Mouse (Mus musculus): ENCODE data around the gene Il2ra. TPM values are rescaled to one million over a fixed set of nuclear protein-coding genes. Genes with fewer than 3 reads are reported as not detected.
"Not testable (repeated sequence)": the region's sequence is repeated elsewhere in the genome, so short reads cannot be mapped to it uniquely, and the experiment has no call there.

Gene Il2ra
- total RNA-seq, 2 experiments from 2014 or later: 0.35 to 0.46 TPM

DNA sequence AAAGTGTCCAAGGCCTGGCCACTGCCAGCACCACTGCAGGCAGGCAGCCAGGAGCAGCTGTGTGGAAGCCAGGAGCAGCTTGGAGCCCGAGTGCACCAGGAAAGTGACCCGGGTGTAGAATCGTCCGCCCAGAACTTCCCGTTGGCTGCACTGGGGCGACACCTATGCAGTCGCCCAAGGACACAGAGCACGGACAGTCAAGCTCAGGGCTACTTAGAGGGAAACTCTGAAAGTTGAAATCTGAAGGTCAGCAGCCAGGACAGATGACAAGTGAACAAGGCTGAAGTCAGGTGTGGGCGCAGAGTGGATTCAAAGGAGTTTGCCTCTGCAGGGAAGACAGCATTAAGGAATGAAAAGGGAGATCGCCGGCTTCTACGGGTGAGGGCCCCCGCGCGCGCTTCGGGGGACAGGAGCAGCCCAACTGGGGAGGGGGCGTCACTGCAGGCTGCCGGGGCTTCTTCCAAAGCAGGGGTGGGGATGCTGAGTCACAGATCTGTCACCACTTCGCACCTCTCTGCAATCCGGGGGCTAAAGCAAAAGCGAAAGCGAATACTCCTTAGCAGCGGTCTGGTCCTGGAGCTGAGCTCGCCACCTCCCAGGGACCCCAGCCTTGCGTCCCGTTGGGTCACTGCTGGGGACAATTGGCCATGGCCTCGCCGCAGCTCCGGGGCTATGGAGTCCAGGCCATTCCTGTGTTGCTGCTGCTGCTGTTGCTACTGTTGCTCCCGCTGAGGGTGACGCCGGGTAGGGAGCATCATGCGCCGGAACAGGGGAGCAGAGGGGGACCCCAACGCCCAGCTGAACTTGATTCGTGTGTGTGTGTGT, 62.8 kb downstream of the Il2ra start, which contains the start of gene Il15ra:
TSS of gene Il15ra (plus strand) at position 90 of the 825 bp plus-strand sequence.
- DNase-seq: peak; percentile 89

DNA sequence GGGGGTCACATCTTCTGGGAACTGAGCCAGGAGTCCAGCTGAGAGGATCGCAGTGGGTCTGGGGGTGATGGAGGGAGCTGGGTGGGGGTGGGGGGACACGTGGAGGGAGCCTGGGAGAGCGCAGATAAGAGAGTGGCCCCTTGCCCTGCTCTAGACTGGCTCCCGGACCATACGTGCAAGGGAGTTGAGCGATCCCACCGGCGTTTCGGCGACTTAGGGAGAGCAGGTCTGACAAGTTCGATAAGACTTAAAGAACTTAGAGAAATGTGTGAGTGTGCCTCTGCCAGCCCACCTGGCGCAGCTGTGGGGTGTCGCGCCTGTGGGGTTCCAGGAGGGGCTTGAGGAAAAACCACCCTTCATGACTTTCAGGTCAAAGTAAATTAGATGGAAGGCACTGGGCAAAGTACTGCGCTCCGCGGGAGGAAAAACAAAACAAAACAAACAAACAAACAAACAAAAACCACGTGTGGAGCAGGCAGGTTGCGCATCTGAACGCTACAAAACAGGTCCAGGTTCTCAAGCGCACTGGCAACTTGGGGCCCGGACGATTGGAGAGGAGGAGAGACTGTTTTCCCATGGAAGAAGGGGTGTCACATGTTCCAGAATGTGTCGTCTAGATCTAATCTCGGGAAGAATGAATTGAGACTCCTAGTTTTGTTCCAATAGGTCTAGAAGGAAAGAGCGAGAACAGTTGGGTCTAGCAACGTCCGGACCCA, 63.6 kb downstream of the Il2ra start:
- DNase-seq: no peak

DNA sequence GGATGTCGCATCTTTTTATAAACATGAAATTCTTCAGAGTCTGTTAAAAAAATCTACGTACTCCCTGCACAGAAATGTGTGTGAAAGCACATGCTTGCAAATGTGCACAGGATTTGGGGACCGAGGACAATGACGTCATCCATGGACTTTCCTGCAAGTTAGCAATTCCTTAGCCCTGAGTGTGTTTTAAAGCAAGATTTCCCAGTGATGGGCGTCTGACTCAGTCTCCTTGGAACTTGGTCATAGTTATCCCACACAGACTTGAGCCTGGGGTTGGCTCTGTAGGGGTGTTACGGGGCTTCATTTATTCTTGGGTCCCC, 64.1 kb downstream of the Il2ra start:
- no peak for DNase-seq

DNA sequence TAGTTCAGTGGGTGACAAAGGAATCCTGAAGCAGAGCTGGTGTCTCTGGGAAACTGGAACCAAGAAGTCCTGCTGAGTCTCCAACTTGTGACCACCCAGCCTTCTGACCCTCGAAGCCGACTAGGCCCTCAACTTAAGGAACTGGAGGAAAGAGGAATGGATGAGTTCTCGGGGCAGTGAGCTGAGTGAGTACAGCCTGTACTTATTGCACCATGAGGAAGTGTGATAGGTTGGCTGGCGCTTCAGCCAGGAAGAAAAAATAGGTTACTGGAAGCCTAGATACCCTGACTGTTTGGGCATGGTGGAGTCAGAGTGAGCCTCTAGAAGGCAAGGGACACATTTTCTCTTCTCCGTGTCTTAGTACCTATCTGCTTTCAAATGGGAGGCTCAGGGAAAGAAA, 65.9 kb downstream of the Il2ra start:
- peak; percentile 28 for DNase-seq

DNA sequence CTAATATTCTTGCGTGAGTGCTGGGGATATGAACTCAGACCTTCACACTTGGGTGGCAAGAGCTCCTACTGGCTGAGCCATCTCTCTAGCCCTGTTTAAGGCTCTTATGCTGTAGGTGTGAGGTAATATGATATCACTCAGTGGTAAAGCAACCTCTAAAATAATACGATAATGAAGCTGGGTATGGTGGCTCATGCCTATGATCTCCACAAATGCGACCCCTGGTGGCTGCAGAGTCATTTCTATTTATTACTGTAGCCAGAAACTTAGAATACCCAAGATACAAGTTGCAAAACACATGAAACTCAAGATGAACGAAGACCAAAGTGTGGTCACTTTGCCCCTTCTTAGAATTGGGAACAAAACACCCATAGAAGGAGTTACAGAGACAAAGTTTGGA, 67.5 kb downstream of the Il2ra start:
- not testable (repeated sequence) for DNase-seq

DNA sequence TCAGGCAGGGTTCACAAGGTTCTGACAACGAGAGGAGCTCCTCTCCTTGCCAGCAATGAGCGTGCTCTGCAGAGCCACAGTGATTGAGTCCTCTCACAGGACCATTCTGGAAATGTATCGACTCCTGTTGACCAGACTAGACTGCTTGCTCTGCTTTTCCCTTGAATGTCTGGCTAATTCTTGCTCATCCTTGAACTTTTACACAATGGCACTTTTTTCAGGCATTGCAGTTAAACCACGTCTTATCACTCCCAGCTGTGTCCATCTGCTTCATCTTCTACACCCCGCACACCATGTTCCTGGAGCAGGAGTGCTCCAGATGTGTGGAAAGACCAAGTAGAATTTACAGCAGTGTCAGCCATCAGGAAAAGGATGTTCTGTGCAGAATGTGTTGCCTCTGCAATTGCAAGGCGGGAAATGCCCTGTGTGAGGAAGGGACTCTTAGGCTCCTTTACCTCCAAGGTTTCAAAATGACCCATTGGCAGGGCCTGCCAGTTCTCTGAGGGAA, 69.9 kb downstream of the Il2ra start:
- no peak for DNase-seq

DNA sequence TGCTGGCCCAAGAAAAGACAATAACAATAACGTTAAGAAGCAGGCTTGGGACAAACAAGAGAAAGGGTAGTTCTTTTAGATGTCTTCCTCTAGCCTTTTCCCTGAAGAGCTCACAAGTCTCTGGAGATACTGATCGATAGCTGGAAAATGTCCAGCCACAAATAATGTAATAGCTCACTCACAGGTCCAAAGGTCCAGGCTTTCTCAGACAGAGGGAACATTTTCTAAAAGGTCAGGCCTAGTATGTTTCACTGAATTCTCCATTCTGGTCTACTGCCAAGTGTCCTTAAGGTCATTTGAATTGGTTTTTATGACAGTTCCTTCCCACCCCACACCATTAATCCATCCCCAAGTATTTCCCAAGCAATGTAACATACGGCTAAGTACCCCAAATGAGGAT, 70.4 kb downstream of the Il2ra start:
- DNase-seq: no peak

DNA sequence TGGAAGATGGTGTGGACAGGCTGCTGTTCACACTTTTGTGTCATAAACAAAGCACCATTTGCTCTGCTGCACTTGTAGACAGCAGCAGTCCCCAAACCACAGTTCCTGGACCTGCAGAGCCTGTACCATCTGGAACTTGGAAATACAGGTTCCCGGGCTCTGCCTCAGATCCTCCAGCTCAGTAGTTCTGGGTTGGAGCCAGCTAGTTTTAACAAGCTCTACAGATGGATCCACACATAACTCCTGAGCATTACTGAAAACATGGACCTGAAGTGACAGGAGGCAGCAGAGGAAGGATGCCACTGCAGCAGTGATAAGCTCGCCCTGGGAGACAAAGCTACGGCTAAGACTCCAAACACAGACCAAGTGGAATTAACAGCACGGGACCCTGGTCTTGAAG, 71.9 kb downstream of the Il2ra start:
- DNase-seq: no peak

DNA sequence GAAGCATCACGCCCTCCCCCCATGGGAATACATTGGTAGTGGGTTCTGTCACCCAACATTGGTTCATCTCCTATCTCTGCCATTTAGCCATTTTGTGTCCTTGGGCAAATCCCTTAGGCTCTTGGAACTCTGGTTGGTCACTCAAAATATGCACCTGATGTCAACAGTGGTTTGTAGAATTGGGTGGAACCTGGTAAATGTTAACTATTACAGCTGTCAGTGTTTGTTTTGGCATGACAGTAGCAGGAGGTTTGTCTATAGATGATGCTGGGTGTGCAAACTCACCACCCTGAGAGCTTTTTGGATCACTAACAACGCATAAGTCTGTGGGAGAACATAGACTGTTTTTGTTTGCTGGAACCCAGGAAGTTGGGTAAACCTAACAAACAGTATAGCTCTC, 76.0 kb downstream of the Il2ra start:
- no peak for DNase-seq

DNA sequence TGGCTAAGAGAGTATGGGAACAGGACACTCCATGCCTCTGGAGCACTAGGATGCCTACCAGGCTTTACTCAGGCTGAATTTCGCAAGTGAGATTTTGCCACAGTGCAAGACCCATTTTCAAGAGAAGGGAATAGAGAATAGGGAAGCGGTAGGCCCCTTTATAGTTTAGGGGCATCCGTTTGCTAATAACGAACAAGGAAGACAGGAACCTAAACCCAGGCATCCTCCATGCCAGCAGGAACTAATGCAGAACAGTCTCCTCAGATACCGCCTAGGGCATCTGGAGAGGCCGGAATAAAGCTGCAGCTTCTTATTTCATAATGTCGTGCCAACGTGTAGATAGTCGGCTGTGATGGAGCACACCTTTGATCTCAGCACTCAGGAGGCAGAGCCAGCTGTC, 80.0 kb downstream of the Il2ra start:
- no peak for DNase-seq

DNA sequence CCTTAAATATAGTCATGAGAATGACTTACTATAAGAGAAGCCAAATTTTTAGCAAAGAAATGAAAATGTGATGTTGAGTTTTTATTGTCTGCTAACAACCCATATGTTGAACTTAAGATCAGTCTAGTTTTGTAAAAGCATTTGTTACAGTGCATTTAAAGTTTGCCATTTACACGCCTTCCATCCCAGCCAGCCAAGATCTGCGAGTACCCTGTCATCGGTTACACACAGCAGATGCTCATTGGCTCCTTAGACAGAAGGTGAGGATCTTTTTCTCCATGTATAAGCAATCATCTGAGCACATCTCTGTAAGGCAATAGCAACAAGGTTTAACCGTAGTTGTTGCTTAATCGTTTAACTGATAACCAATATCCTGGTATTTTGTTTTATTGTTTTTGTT, 85.0 kb downstream of the Il2ra start:
- DNase-seq: no peak

DNA sequence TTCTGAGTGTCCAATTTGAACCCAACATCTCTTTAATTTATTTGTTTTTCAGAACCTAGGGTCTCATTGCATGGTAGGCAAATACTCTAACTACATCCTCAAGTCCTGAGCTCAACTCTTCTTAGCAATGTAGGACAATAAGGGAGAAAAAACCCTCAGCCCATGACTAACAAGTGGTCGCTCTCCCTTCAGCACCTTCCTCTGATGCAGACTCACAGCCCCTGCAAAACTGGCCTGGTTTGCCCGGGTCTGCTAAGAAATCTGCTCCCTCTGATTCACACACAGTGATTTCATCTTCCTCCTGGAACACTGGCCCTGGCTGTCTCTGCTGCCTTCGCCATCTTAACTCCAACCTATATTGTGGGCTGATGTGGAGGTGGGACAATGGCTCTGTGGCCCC, 86.5 kb downstream of the Il2ra start:
- DNase-seq: no peak

DNA sequence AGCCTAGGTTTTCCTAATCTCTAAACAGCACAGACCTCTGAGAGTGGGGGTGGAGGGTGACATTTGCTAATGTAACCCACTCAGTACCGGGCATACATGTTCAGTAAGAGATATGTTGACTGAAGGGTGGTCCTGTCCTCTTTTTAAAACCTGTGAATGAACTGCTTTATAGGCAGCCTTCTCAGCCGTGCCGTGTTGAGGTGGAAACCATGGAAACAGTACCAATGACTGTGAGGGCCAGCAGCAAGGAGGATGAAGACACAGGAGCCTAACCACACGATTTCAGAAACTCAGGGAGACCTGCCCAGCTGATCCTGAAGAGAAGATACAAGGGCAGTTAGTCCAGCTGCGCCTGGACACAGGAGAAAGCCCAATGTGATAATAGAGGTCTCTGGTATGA, 90.4 kb downstream of the Il2ra start:
- no peak for DNase-seq

DNA sequence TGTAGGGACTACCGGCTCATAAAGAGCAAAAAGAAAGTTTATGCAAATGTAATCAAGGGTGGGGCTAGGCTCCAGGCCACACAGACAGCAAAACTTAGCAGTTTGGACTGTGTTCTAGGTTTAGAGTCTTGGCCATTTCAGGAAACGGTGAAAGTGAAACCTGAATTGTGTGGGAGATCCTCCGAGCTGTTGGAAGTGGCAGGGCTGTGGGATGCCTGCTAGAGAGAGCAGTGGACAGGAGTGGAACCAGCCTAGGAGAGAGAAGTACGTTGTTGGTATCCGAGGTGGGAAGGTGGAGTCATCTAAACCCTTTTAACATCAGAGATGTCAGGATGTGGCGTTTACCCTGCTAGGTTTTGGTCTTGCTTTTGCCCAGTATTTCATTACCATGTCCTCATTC, 93.2 kb downstream of the Il2ra start:
- no peak for DNase-seq

DNA sequence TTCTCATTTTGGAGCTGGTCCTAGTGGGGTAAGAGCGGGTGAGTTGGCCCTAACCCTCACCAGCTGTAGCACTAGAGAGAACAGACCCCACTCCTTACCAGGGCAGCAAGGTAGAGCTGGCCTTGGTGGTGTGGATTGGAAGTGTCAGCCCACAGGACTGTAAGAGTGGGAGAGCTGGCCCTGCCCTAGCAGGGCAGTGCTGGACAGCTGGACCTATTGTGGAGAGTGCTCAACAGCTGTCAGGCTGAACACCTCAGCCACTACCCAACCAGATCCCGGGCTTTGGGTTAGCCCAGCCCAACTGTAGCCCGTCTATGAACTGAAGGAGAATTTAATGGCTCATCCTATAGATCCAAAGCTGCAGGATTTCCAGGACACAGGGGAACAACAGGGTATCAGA, 96.2 kb downstream of the Il2ra start:
- DNase-seq: no peak

DNA sequence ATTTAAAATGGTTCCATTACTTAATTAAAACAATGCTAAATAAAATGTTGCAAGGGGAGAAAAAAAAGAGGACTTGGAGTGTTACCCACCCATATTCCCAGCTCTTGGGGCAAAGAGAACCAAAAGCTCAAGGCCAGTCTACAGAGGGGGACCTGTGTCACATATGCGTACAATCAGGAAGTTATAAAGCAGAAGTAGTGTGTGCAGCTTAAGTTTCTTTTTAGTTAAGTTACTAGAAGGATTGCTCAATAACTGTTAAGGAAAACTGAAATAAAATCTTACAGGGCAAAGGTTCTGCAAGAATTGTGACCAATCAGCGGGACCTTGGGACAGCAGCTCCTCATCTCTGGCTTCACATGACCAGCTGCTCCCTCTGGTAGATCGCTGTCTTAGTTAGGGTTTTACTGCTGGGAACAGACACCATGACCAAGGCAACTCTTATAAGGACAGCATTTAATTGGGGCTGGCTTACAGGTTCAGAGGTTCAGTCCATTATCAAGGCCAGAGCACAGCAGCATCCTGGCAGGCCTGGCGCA, 97.0 kb downstream of the Il2ra start:
- no peak for DNase-seq

Other genes with a start within 250 kb of the Il2ra start
- gene Pfkfb3, start 88.7 kb upstream of the Il2ra start, total RNA-seq (2021): 100 to 1,000 TPM in 1 of 2 experiments, 10 to 100 TPM in 1; 46.4 to 185 TPM
- 10 to 100 TPM; 44.1 to 55.2 TPM for gene Rbm17, start 38.7 kb upstream of the Il2ra start, total RNA-seq (2021)
- gene Gm17490, start 16.5 kb upstream of the Il2ra start, total RNA-seq (2021): not detected
- 10 to 100 TPM; 24.7 to 26.6 TPM for gene Il15ra, start 62.5 kb downstream of the Il2ra start, total RNA-seq (2021)
- 10 to 100 TPM; 29.9 to 30.1 TPM for gene Fbh1, start 134.8 kb downstream of the Il2ra start, total RNA-seq (2021)
- gene Ankrd16, start 135.1 kb downstream of the Il2ra start, total RNA-seq (2021): 10 to 100 TPM; 25.1 to 25.5 TPM

Measured in gastrocnemius, postnatal 25 days (tissue).